Mouse (Mus musculus) midbrain, embryonic 10.5 days (tissue): Measurements from ENCODE around the gene Hes2. TPM values are rescaled to one million over a fixed set of nuclear protein-coding genes. Genes with fewer than 3 reads are reported as not detected.

Source experiments
- DNase-seq: peaks from one replicate; pipeline ENCODE4 v3.0.0-alpha.2; 2017; ENCODE audit warnings: low spot score
- H3K27ac ChIP-seq: fragments of 300-500 bp; sonication (generic); replicated peaks from 2 replicates; pipeline ENCODE4 v1.5.1; 2016; ENCODE audit warnings: mild to moderate bottlenecking
- H3K27me3 ChIP-seq: fragments of 300-500 bp; sonication (generic); 2 replicates; pipeline ENCODE4 v1.6.1; 2016; ENCODE audit warnings: low read depth, mild to moderate bottlenecking; ENCODE audit not compliant: poor library complexity, severe bottlenecking
- H3K36me3 ChIP-seq: fragments of 300-500 bp; sonication (generic); 2 replicates; pipeline ENCODE4 v1.6.1; 2016; ENCODE audit warnings: mild to moderate bottlenecking, moderate library complexity
- H3K4me1 ChIP-seq: fragments of 300-500 bp; sonication (generic); 2 replicates; pipeline ENCODE4 v1.6.1; 2016
- H3K4me3 ChIP-seq: fragments of 300-500 bp; sonication (generic); 2 replicates; pipeline ENCODE4 v1.5.1; 2016; ENCODE audit warnings: mild to moderate bottlenecking, moderate library complexity
- H3K9me3 ChIP-seq: fragments of 300-500 bp; sonication (generic); replicated peaks from 2 replicates; pipeline ENCODE4 v1.6.1; 2016; ENCODE audit warnings: mild to moderate bottlenecking
- WGBS: fragments of 180-500 bp; shearing (Covaris S2); methylation state at CpG from one replicate; pipeline ENCODE4 v1.1.7; 2016; 5-methylcytosine and 5-hydroxymethylcytosine counted together
- polyA plus RNA-seq: library from polyadenylated mRNA; unstranded; fragments of >200 nt; fragmentation: Nextera tagmentation; extraction: Ambion mirVana; gene quantifications from 2 replicates; pipeline ENCODE4 v1.2.1, GENCODE M21; 2016

The Hes2 gene
- 0.79 and 1.3 TPM in 2 replicates for polyA plus RNA-seq

GRCm38 (mm10) chr4:152158585-152159284 lies at the start of gene Hes2:
Gene Hes2, plus strand, starts transcription at chr4:152158867.
- peaks cover 94% of the 10 kb centered on the region for H3K27me3 ChIP-seq
- H3K9me3 ChIP-seq, result no peaks in the 10 kb centered on the region
- H3K4me3 ChIP-seq, result peak within 1 kb of the TSS; percentile 34
- no peak within 1 kb of the TSS for H3K27ac ChIP-seq
- DNase-seq, result no peak
- WGBS, result 4% methylated on average over 35 of the region's 35 CpGs
- H3K36me3 ChIP-seq, result no peaks in the 10 kb centered on the region
- peaks cover 30% of the 10 kb centered on the region for H3K4me1 ChIP-seq

GRCm38 (mm10) chr4:152109509-152109908 lies 49.2 kb upstream of the Hes2 start:
- Histone ChIP-seq H3K36me3 (peaks cover 54% of the 10 kb centered on the region), H3K27me3 (peaks cover 85% of the 10 kb centered on the region), H3K4me1 (peaks cover 34% of the 10 kb centered on the region), H3K27ac (no peak overlapping the region), H3K4me3 (no peak overlapping the region), H3K9me3 (no peaks in the 10 kb centered on the region)
- no peak for DNase-seq
- 90% methylated on average over 3 of the region's 3 CpGs for WGBS

GRCm38 (mm10) chr4:152110689-152111088 lies 48.0 kb upstream of the Hes2 start:
- H3K36me3 ChIP-seq, result peaks cover 59% of the 10 kb centered on the region
- WGBS, result 82% methylated on average over 4 of the region's 4 CpGs
- peaks cover 97% of the 10 kb centered on the region for H3K27me3 ChIP-seq

DNA sequence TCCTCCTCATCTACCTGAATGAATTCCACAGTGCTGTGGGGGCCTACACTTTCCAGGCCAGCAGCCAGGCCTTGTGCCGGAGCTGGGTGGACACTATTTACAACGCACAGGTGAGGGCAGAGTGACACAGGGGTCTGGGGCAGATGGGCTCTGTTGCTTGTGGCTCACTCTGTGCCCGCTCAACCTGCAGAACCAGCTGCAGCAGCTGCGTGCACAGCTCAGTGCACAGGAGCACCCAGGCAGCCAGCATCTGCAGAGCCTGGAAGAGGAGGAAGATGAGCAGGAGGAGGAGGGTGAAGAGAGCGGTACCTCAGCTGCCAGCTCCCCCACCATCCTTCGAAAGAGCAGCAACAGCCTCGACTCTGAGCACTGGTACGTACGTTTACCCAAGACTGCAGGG lies 46.3 kb upstream of the Hes2 start:
- WGBS, result 64% methylated on average over 9 of the region's 9 CpGs
- no peak for DNase-seq
- H3K36me3 ChIP-seq, result peaks cover 46% of the 10 kb centered on the region
- no peak overlapping the region for H3K27ac ChIP-seq
- H3K27me3 ChIP-seq, result peaks cover 97% of the 10 kb centered on the region
- H3K9me3 ChIP-seq, result no peaks in the 10 kb centered on the region
- no peak overlapping the region for H3K4me3 ChIP-seq
- H3K4me1 ChIP-seq, result peaks cover 44% of the 10 kb centered on the region

More at GRCm38 (mm10) chr4:152110689-152111088, 48.0 kb upstream of the Hes2 start:
- Histone ChIP-seq H3K27ac (no peak overlapping the region), H3K4me1 (peaks cover 39% of the 10 kb centered on the region), H3K9me3 (no peaks in the 10 kb centered on the region), H3K4me3 (no peak overlapping the region)
- no peak for DNase-seq

DNA sequence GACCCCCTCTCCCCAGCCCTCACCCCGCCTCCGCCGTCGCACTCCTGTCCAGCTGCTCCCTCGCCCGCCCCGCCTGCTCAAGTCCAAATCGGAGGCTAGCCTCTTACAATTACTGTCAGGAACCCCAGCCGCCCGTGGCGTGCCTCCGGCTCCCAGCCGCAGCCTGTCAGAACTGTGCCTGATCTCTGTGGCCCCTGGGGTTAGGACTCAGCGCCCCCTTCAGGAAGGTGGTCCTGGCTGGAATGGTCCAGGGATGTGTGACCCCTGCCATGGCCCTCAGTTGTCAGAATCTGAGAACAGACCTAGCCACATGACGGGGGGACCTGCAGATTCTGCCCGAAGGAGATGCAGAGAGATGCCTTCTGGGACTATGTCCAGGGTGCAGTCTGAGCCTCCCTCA lies 44.6 kb upstream of the Hes2 start:
- DNase-seq, result no peak
- Histone ChIP-seq H3K4me1 (peaks cover 34% of the 10 kb centered on the region), H3K4me3 (no peak overlapping the region), H3K36me3 (peaks cover 38% of the 10 kb centered on the region), H3K27ac (no peak overlapping the region), H3K27me3 (peaks cover 97% of the 10 kb centered on the region), H3K9me3 (no peaks in the 10 kb centered on the region)
- WGBS, result 54% methylated on average over 16 of the region's 16 CpGs

DNA sequence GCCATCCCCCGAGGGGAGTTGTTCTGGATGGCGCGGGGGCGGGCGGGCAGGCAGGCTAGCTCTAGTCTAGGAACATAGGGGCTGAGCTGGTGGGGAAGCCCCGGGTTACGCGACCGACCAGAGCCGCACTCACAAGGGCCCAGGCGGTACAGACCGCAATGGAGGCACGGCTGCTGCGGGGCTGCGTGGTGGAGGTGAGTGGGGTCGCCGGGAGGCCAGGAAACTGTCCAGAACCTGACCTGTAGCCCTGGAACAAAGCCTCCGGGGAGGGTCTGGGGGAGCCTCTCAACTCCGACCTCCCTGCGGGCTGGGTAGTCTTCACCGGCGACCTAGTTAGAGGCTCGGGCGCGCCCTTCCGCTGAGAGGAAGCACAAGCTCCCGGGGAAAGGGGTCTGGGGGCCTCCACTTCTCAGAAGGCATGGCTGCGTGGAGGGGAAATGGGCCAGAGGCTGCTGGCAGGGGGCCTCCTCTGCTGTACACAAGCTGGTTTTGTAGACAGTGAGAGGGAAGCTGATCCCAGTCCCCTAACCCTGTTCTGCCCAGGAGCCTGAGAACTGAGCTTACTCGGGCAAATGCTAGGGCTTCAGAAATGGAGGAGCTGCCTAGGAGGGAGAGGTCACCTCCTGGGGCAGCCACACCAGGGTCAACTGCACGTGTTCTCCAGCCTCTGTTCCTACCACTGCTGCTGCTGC lies 42.6 kb upstream of the Hes2 start, which contains the start of gene Tnfrsf25:
Gene Tnfrsf25 (plus strand): TSS at position 14 of the 692 bp plus-strand sequence.
- H3K27ac ChIP-seq, result no peak within 1 kb of the TSS
- peaks cover 29% of the 10 kb centered on the region for H3K36me3 ChIP-seq
- WGBS, result 1% methylated on average over 30 of the region's 30 CpGs
- no peak for DNase-seq
- H3K9me3 ChIP-seq, result no peaks in the 10 kb centered on the region
- H3K27me3 ChIP-seq, result peaks cover 99% of the 10 kb centered on the region
- peaks cover 53% of the 10 kb centered on the region for H3K4me1 ChIP-seq
- H3K4me3 ChIP-seq, result peak within 1 kb of the TSS; percentile 42

DNA sequence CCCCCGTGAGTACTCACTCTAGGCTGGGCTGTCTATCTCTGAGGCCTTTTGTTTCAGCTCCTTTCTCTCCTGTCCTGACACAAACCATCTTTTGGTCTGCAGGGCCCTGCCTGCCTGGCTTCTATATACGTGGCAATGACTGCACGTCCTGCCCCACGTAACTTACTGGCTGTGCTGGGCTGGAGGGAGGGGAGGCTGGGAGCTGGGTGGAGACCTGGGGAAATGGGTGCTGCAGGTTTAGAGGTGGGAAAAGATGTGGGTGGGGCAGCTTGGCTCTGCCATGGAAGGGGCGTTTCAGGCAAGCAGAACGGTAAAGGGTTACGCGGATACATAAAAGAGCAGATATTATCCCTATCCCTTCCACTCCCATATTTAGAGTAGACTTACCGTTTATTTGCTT lies 41.1 kb upstream of the Hes2 start:
- H3K9me3 ChIP-seq, result no peaks in the 10 kb centered on the region
- peaks cover 18% of the 10 kb centered on the region for H3K36me3 ChIP-seq
- peaks cover 100% of the 10 kb centered on the region for H3K27me3 ChIP-seq
- H3K4me3 ChIP-seq, result no peak overlapping the region
- H3K27ac ChIP-seq, result no peak overlapping the region
- no peak for DNase-seq
- H3K4me1 ChIP-seq, result peaks cover 51% of the 10 kb centered on the region
- 76% methylated on average over 9 of the region's 9 CpGs for WGBS

- H3K9me3 ChIP-seq, result no peaks in the 10 kb centered on the region
- H3K27me3 ChIP-seq, result peaks cover 100% of the 10 kb centered on the region
- 2% methylated on average over 39 of the region's 39 CpGs for WGBS
- H3K4me1 ChIP-seq, result peaks cover 46% of the 10 kb centered on the region
- H3K27ac ChIP-seq, result no peak overlapping the region
- H3K36me3 ChIP-seq, result peaks cover 5% of the 10 kb centered on the region
- peak overlapping the region; percentile 40 for H3K4me3 ChIP-seq
- peak; percentile 69 for DNase-seq
These were observed 39.0 kb upstream of the Hes2 start for GRCm38 (mm10) chr4:152119396-152120292.

GRCm38 (mm10) chr4:152120311-152121182 lies 38.1 kb upstream of the Hes2 start:
- H3K9me3 ChIP-seq, result no peaks in the 10 kb centered on the region
- H3K4me1 ChIP-seq, result peaks cover 51% of the 10 kb centered on the region
- H3K36me3 ChIP-seq, result no peaks in the 10 kb centered on the region
- H3K27ac ChIP-seq, result no peak overlapping the region
- peak overlapping the region; percentile 40 for H3K4me3 ChIP-seq
- peaks cover 100% of the 10 kb centered on the region for H3K27me3 ChIP-seq
- DNase-seq, result no peak
- WGBS, result under 1% methylated on average over 31 of the region's 31 CpGs

- H3K36me3 ChIP-seq, result no peaks in the 10 kb centered on the region
- peaks cover 100% of the 10 kb centered on the region for H3K27me3 ChIP-seq
- DNase-seq, result no peak
- H3K9me3 ChIP-seq, result no peaks in the 10 kb centered on the region
- peaks cover 51% of the 10 kb centered on the region for H3K4me1 ChIP-seq
- H3K27ac ChIP-seq, result no peak overlapping the region
- WGBS, result under 1% methylated on average over 12 of the region's 12 CpGs
- peak overlapping the region; percentile 40 for H3K4me3 ChIP-seq
These were observed 37.5 kb upstream of the Hes2 start for GRCm38 (mm10) chr4:152121183-152121505.

- Histone ChIP-seq H3K27ac (no peak overlapping the region), H3K27me3 (peaks cover 100% of the 10 kb centered on the region), H3K4me1 (peaks cover 57% of the 10 kb centered on the region), H3K4me3 (no peak overlapping the region), H3K9me3 (no peaks in the 10 kb centered on the region), H3K36me3 (no peaks in the 10 kb centered on the region)
- no peak for DNase-seq
- WGBS, result 9% methylated on average over 13 of the region's 13 CpGs
These were observed 34.2 kb upstream of the Hes2 start for GRCm38 (mm10) chr4:152124361-152124961.
